Mouse (Mus musculus): ENCODE data around the gene Lrrc8d. TPM values are rescaled to one million over a fixed set of nuclear protein-coding genes. Genes with fewer than 3 reads are reported as not detected.
"Not testable (repeated sequence)": the region's sequence is repeated elsewhere in the genome, so short reads cannot be mapped to it uniquely, and the experiment has no call there.

Lrrc8d gene
- polyA plus RNA-seq, 1 experiment: 5.7 TPM

- 0 out of 2 replicates have a peak, but pooled peaks cover 3% of the 10 kb centered on the region for H3K4me1 ChIP-seq (replicated peaks; ENCODE audit: control insufficient read depth, insufficient read depth, low read length)
- TF ChIP-seq POLR2A (IDR thresholded peaks at IDR 0.05; ENCODE audit: control insufficient read depth, extremely low read depth, insufficient read depth, low read length, poor library complexity) (no peak), CTCF (IDR thresholded peaks at IDR 0.05; ENCODE audit: borderline replicate concordance, control insufficient read depth, extremely low read depth, insufficient read depth, low read length, poor library complexity) (no peak)
- H3K36me3 ChIP-seq (ENCODE audit: control insufficient read depth, insufficient read depth, low read length): no peaks in the 10 kb centered on the region
- H3K27me3 ChIP-seq (ENCODE audit: control insufficient read depth, insufficient read depth, low read length): no peaks in the 10 kb centered on the region
- H3K27ac ChIP-seq (ENCODE audit: control insufficient read depth, insufficient read depth, low read length): no peak overlapping the region
- DNase-seq: no peak
- no peak overlapping the region for H3K4me3 ChIP-seq (ENCODE audit: control insufficient read depth, insufficient read depth, low read length)
- 88% methylated on average over 11 of the region's 11 CpGs for WGBS
These were observed 160.1 kb downstream of the Lrrc8d start for GRCm38 (mm10) chr5:105859716-105860460.

GRCm38 (mm10) chr5:105860461-105860835 is 160.7 kb downstream of the Lrrc8d start:
- H3K27ac ChIP-seq (ENCODE audit: control insufficient read depth, insufficient read depth, low read length): no peak overlapping the region
- H3K36me3 ChIP-seq (ENCODE audit: control insufficient read depth, insufficient read depth, low read length): no peaks in the 10 kb centered on the region
- no peaks in the 10 kb centered on the region for H3K27me3 ChIP-seq (ENCODE audit: control insufficient read depth, insufficient read depth, low read length)
- no peak overlapping the region for H3K4me3 ChIP-seq (ENCODE audit: control insufficient read depth, insufficient read depth, low read length)
- 0 out of 2 replicates have a peak, but pooled peaks cover 3% of the 10 kb centered on the region for H3K4me1 ChIP-seq (replicated peaks; ENCODE audit: control insufficient read depth, insufficient read depth, low read length)
- 96% methylated on average over 10 of the region's 10 CpGs for WGBS
- DNase-seq: no peak
- TF ChIP-seq CTCF (IDR thresholded peaks at IDR 0.05; ENCODE audit: borderline replicate concordance, control insufficient read depth, extremely low read depth, insufficient read depth, low read length, poor library complexity): no peak
- no peak for TF ChIP-seq POLR2A (IDR thresholded peaks at IDR 0.05; ENCODE audit: control insufficient read depth, extremely low read depth, insufficient read depth, low read length, poor library complexity)

- Histone ChIP-seq H3K36me3 (ENCODE audit: control insufficient read depth, insufficient read depth, low read length) (no peaks in the 10 kb centered on the region), H3K4me3 (ENCODE audit: control insufficient read depth, insufficient read depth, low read length) (no peak overlapping the region), H3K4me1 (replicated peaks; ENCODE audit: control insufficient read depth, insufficient read depth, low read length) (0 out of 2 replicates have a peak, but pooled peaks cover 3% of the 10 kb centered on the region), H3K27me3 (ENCODE audit: control insufficient read depth, insufficient read depth, low read length) (no peaks in the 10 kb centered on the region), H3K27ac (ENCODE audit: control insufficient read depth, insufficient read depth, low read length) (no peak overlapping the region)
- 94% methylated on average over 5 of the region's 5 CpGs for WGBS
- no peak for TF ChIP-seq CTCF (IDR thresholded peaks at IDR 0.05; ENCODE audit: borderline replicate concordance, control insufficient read depth, extremely low read depth, insufficient read depth, low read length, poor library complexity)
- DNase-seq: no peak
These were observed 161.8 kb downstream of the Lrrc8d start for GRCm38 (mm10) chr5:105861616-105862015.

- 74% methylated on average over 5 of the region's 5 CpGs for WGBS
- H3K27me3 ChIP-seq (ENCODE audit: control insufficient read depth, insufficient read depth, low read length); DNase-seq; H3K36me3 ChIP-seq (ENCODE audit: control insufficient read depth, insufficient read depth, low read length); H3K27ac ChIP-seq (ENCODE audit: control insufficient read depth, insufficient read depth, low read length); H3K4me3 ChIP-seq (ENCODE audit: control insufficient read depth, insufficient read depth, low read length); H3K4me1 ChIP-seq (replicated peaks; ENCODE audit: control insufficient read depth, insufficient read depth, low read length): not testable (repeated sequence)
These were observed 165.4 kb downstream of the Lrrc8d start for GRCm38 (mm10) chr5:105865110-105865628.

GRCm38 (mm10) chr5:105867427-105867826 is 167.7 kb downstream of the Lrrc8d start:
- 77% methylated on average over 4 of the region's 4 CpGs for WGBS
- no peaks in the 10 kb centered on the region for H3K4me1 ChIP-seq (replicated peaks; ENCODE audit: control insufficient read depth, insufficient read depth, low read length)
- H3K27ac ChIP-seq (ENCODE audit: control insufficient read depth, insufficient read depth, low read length): no peak overlapping the region
- DNase-seq: no peak
- no peak overlapping the region for H3K4me3 ChIP-seq (ENCODE audit: control insufficient read depth, insufficient read depth, low read length)
- no peaks in the 10 kb centered on the region for H3K36me3 ChIP-seq (ENCODE audit: control insufficient read depth, insufficient read depth, low read length)
- TF ChIP-seq CTCF (IDR thresholded peaks at IDR 0.05; ENCODE audit: borderline replicate concordance, control insufficient read depth, extremely low read depth, insufficient read depth, low read length, poor library complexity) (no peak), POLR2A (IDR thresholded peaks at IDR 0.05; ENCODE audit: control insufficient read depth, extremely low read depth, insufficient read depth, low read length, poor library complexity) (no peak)
- no peaks in the 10 kb centered on the region for H3K27me3 ChIP-seq (ENCODE audit: control insufficient read depth, insufficient read depth, low read length)

- WGBS: 91% methylated on average over 16 of the region's 16 CpGs
These were observed 168.2 kb downstream of the Lrrc8d start for GRCm38 (mm10) chr5:105867841-105868447.

More at GRCm38 (mm10) chr5:105867841-105868447, 168.2 kb downstream of the Lrrc8d start:
- Histone ChIP-seq H3K27ac (ENCODE audit: control insufficient read depth, insufficient read depth, low read length) (no peak overlapping the region), H3K4me1 (replicated peaks; ENCODE audit: control insufficient read depth, insufficient read depth, low read length) (peaks cover 1% of the 10 kb centered on the region; the same call in 1 of the 2 replicates), H3K4me3 (ENCODE audit: control insufficient read depth, insufficient read depth, low read length) (no peak overlapping the region), H3K36me3 (ENCODE audit: control insufficient read depth, insufficient read depth, low read length) (no peaks in the 10 kb centered on the region), H3K27me3 (ENCODE audit: control insufficient read depth, insufficient read depth, low read length) (no peaks in the 10 kb centered on the region)
- no peak for DNase-seq
- TF ChIP-seq CTCF (IDR thresholded peaks at IDR 0.05; ENCODE audit: borderline replicate concordance, control insufficient read depth, extremely low read depth, insufficient read depth, low read length, poor library complexity): no peak
- TF ChIP-seq POLR2A (IDR thresholded peaks at IDR 0.05; ENCODE audit: control insufficient read depth, extremely low read depth, insufficient read depth, low read length, poor library complexity): no peak

Measured in thymus, adult 2 months (tissue).